Mouse (Mus musculus) CH12.LX (cell line): ENCODE results near the gene Ankfn1. TPM values are rescaled to one million over a fixed set of nuclear protein-coding genes. Genes with fewer than 3 reads are reported as not detected.

Experiments used
- DNase-seq: peaks from one replicate; pipeline ENCODE4 v3.0.0-alpha.2; 2013; ENCODE audit errors: extremely low read depth
- H3K27ac ChIP-seq: 2 replicates; pipeline ENCODE4 v1.5.1; 2012; ENCODE audit warnings: low read depth, mild to moderate bottlenecking, control low read depth, moderate library complexity; ENCODE audit not compliant: insufficient read depth
- H3K27me3 ChIP-seq: replicated peaks from 2 replicates; pipeline ENCODE3; 2012; ENCODE audit warnings: inconsistent platforms
- H3K36me3 ChIP-seq, 2 experiments: replicated peaks in 1 of 2; 2 replicates each; pipeline versions ENCODE3 to v1.6.1; 2012; ENCODE audit warnings: inconsistent platforms in 1 of 2, low read length in 1 of 2, mild to moderate bottlenecking in 1 of 2, mixed read lengths in 1 of 2, moderate library complexity in 1 of 2; ENCODE audit not compliant: control insufficient read depth in 1 of 2, insufficient read depth in 1 of 2
- H3K4me1 ChIP-seq, 2 experiments: 2 replicates each; pipeline ENCODE4 v1.6.1; 2012; ENCODE audit warnings: inconsistent platforms in 1 of 2, moderate library complexity in 1 of 2; ENCODE audit not compliant: insufficient read depth in 2 of 2, control insufficient read depth in 1 of 2
- H3K4me2 ChIP-seq: 2 replicates; pipeline ENCODE4 v1.6.1; 2012; ENCODE audit warnings: low read depth, mild to moderate bottlenecking, control low read depth; ENCODE audit not compliant: poor library complexity, insufficient read depth, severe bottlenecking
- H3K4me3 ChIP-seq, 3 experiments: fragments of 150-350 bp in 1 of 3; sonication (generic) in 1 of 3; replicated peaks in 1 of 3; 2 replicates each; pipeline versions ENCODE3 to v1.5.1; 2011 to 2012; ENCODE audit warnings: low read depth in 2 of 3, low read length in 2 of 3, mild to moderate bottlenecking in 2 of 3, moderate library complexity in 2 of 3, control low read depth in 1 of 3, improper control_type of control experiment in 1 of 3, inconsistent platforms in 1 of 3, mixed read lengths in 1 of 3; ENCODE audit not compliant: poor library complexity in 1 of 3
- H3K79me2 ChIP-seq: replicated peaks from 2 replicates; pipeline ENCODE4 v1.6.1; 2012; ENCODE audit warnings: mild to moderate bottlenecking, moderate library complexity; ENCODE audit not compliant: control insufficient read depth, poor library complexity, insufficient read depth, severe bottlenecking; ENCODE audit errors: extremely low read depth
- H3K9ac ChIP-seq: 2 replicates; pipeline ENCODE4 v1.6.1; 2012; ENCODE audit warnings: low read depth, mild to moderate bottlenecking, control low read depth, moderate library complexity; ENCODE audit not compliant: insufficient read depth
- H3K9me3 ChIP-seq: replicated peaks from 2 replicates; pipeline ENCODE3; 2012; ENCODE audit warnings: low read length, inconsistent platforms, mixed read lengths
- BHLHE40 ChIP-seq: IDR thresholded peaks from 2 replicates; pipeline ENCODE4 v1.6.1; 2011; ENCODE audit warnings: mild to moderate bottlenecking, low read depth, low read length, improper control_type of control experiment
- CHD2 ChIP-seq: IDR thresholded peaks from 2 replicates; pipeline ENCODE4 v1.6.1; 2011; ENCODE audit warnings: low read length, improper control_type of control experiment
- CTCF ChIP-seq, 2 experiments: IDR thresholded peaks in 1 of 2; conservative IDR thresholded peaks in 1 of 2; 2 replicates each; pipeline ENCODE4 v1.5.1; 2011 to 2012; ENCODE audit warnings: low read depth in 2 of 2, low read length in 2 of 2, improper control_type of control experiment in 1 of 2, inconsistent platforms in 1 of 2, mild to moderate bottlenecking in 1 of 2, moderate library complexity in 1 of 2
- E2F4 ChIP-seq: IDR thresholded peaks from 2 replicates; pipeline ENCODE4 v1.6.1; 2011; ENCODE audit warnings: low read depth, low read length, improper control_type of control experiment; ENCODE audit not compliant: insufficient replicate concordance
- ELF1 ChIP-seq: IDR thresholded peaks from 2 replicates; pipeline ENCODE4 v1.6.1; 2014; ENCODE audit warnings: low read depth, mild to moderate bottlenecking, inconsistent platforms, low read length, improper control_type of control experiment
- IRF4 ChIP-seq: IDR thresholded peaks from 2 replicates; pipeline ENCODE4 v1.6.1; 2014; ENCODE audit warnings: low read depth, mild to moderate bottlenecking, inconsistent platforms, low read length, improper control_type of control experiment
- JUN ChIP-seq: IDR thresholded peaks from 2 replicates; pipeline ENCODE4 v1.6.1; 2011; ENCODE audit warnings: low read depth, mild to moderate bottlenecking, low read length, improper control_type of control experiment, moderate library complexity; ENCODE audit not compliant: insufficient read depth
- JUND ChIP-seq: conservative IDR thresholded peaks from 2 replicates; pipeline ENCODE4 v1.6.1; 2011; ENCODE audit warnings: low read depth, low read length, improper control_type of control experiment
- MAFK ChIP-seq: IDR thresholded peaks from 2 replicates; pipeline ENCODE4 v1.6.1; 2011; ENCODE audit warnings: low read length, improper control_type of control experiment; ENCODE audit not compliant: insufficient replicate concordance
- MAZ ChIP-seq: IDR thresholded peaks from 2 replicates; pipeline ENCODE4 v1.6.1; 2012; ENCODE audit warnings: low read depth, mild to moderate bottlenecking, inconsistent platforms, low read length, improper control_type of control experiment, moderate library complexity
- MYC ChIP-seq: IDR thresholded peaks from 2 replicates; pipeline ENCODE4 v1.6.1; 2011; ENCODE audit warnings: low read depth, mild to moderate bottlenecking, improper control_type of control experiment, low read length
- NELFE ChIP-seq: IDR thresholded peaks from 2 replicates; pipeline ENCODE4 v1.6.1; 2011; ENCODE audit warnings: low read depth, low read length, improper control_type of control experiment
- NRF1 ChIP-seq: IDR thresholded peaks from 2 replicates; pipeline ENCODE4 v1.6.1; 2014; ENCODE audit warnings: low read depth, mild to moderate bottlenecking, inconsistent platforms, low read length, improper control_type of control experiment, moderate library complexity
- POLR2AphosphoS2 ChIP-seq: IDR thresholded peaks from 2 replicates; pipeline ENCODE4 v1.6.1; 2011; ENCODE audit warnings: low read depth, low read length, improper control_type of control experiment
- SIN3A ChIP-seq: IDR thresholded peaks from 2 replicates; pipeline ENCODE4 v1.6.1; 2012; ENCODE audit warnings: low read length, improper control_type of control experiment, inconsistent platforms
- SMC3 ChIP-seq: IDR thresholded peaks from 2 replicates; pipeline ENCODE4 v1.6.1; 2011; ENCODE audit warnings: low read depth, low read length, improper control_type of control experiment
- TBP ChIP-seq: conservative IDR thresholded peaks from 2 replicates; pipeline ENCODE4 v1.6.1; 2011; ENCODE audit warnings: low read depth, low read length, improper control_type of control experiment
- USF1 ChIP-seq: IDR thresholded peaks from 2 replicates; pipeline ENCODE4 v1.6.1; 2014; ENCODE audit warnings: low read depth, mild to moderate bottlenecking, inconsistent platforms, low read length, improper control_type of control experiment
- ZKSCAN1 ChIP-seq: IDR thresholded peaks from 2 replicates; pipeline ENCODE4 v1.6.1; 2012; ENCODE audit warnings: low read depth, inconsistent platforms, low read length, improper control_type of control experiment, borderline replicate concordance
- ZMIZ1 ChIP-seq: IDR thresholded peaks from 2 replicates; pipeline ENCODE4 v1.6.1; 2012; ENCODE audit warnings: low read depth, mild to moderate bottlenecking, inconsistent platforms, low read length, improper control_type of control experiment
- ZNF384 ChIP-seq: IDR thresholded peaks from 2 replicates; pipeline ENCODE4 v1.6.1; 2012; ENCODE audit warnings: low read depth, low read length, improper control_type of control experiment, inconsistent platforms
- dilution Hi-C: fragments of 300-500 bp; cut with MboI; formaldehyde crosslinking; loops from 2 replicates; pipeline ENCODE4 v1.14.3; 2020; ENCODE audit warnings: low sequenced_read_pairs; ENCODE audit not compliant: extremely low pct_unique_long_range_greater_than_20kb, extremely low pct_ligation_motif_present
- in situ Hi-C: fragments of 300-500 bp; cut with MboI; formaldehyde crosslinking; loops from 3 replicates; pipeline ENCODE4 v1.14.3; 2019; ENCODE audit warnings: low sequenced_read_pairs, low pct_ligation_motif_present, low pct_unique_long_range_greater_than_20kb, mixed read lengths
- polyA plus RNA-seq: library from polyadenylated mRNA; unstranded; fragments of >175 nt; gene quantifications from 2 replicates; pipeline ENCODE4 v1.2.1, GENCODE M21; 2012; ENCODE audit warnings: low read depth; ENCODE audit not compliant: insufficient read length
- total RNA-seq, 2 experiments: library from RNA; depleted of rRNA; stranded (reverse); fragments of 300-350 nt in 1 of 2; fragments of >200 nt in 1 of 2; gene quantifications; 2 replicates each; pipeline ENCODE4 v1.2.3; 2012 to 2014

Ankfn1 gene
- total and polyA plus RNA-seq, 3 experiments, result not detected

GRCm38 (mm10) chr11:89447477-89447876 lies 330.0 kb downstream of the Ankfn1 start:
- peaks cover 11% of the 10 kb centered on the region for H3K27me3 ChIP-seq
- dilution Hi-C loops (no loop called here), in situ Hi-C loops (no loop called here)
- no peaks in the 10 kb centered on the region for H3K36me3 ChIP-seq
- no peaks in the 10 kb centered on the region for H3K4me1 ChIP-seq
- DNase-seq, result no peak
- no peak overlapping the region for H3K4me2 ChIP-seq
- H3K27ac ChIP-seq, result no peak overlapping the region
- TF ChIP-seq ZNF384, result no peak
- TF ChIP-seq USF1, result no peak
- no peak for TF ChIP-seq CHD2
- TF ChIP-seq JUND, result no peak
- TF ChIP-seq MAZ, result no peak
- no peak for TF ChIP-seq POLR2AphosphoS2
- no peak for TF ChIP-seq CTCF (conservative IDR thresholded peaks at IDR 0.05 in 1 of 2, IDR thresholded peaks at IDR 0.05 in 1 of 2; ENCODE audit: low read depth in 2 of 2, low read length in 2 of 2)
- TF ChIP-seq NELFE, result no peak
- no peak for TF ChIP-seq TBP
- no peak for TF ChIP-seq NRF1
- no peak for TF ChIP-seq IRF4
- TF ChIP-seq MYC, result no peak
- TF ChIP-seq MAFK, result no peak
- TF ChIP-seq SIN3A, result no peak
- no peak for TF ChIP-seq E2F4
- no peaks in the 10 kb centered on the region for H3K9me3 ChIP-seq
- H3K4me3 ChIP-seq, result no peak overlapping the region
- no peaks in the 10 kb centered on the region for H3K79me2 ChIP-seq
- H3K9ac ChIP-seq, result no peak overlapping the region

- no peak for DNase-seq
- H3K27me3 ChIP-seq, result peaks cover 5% of the 10 kb centered on the region
- no peak overlapping the region for H3K27ac ChIP-seq
- no peak overlapping the region for H3K4me3 ChIP-seq
- no peaks in the 10 kb centered on the region for H3K79me2 ChIP-seq
- no peaks in the 10 kb centered on the region for H3K9me3 ChIP-seq
- in situ Hi-C loops (no loop called here), dilution Hi-C loops (no loop called here)
- TF ChIP-seq ZMIZ1, result no peak
- no peak for TF ChIP-seq ELF1
- no peak for TF ChIP-seq ZKSCAN1
- TF ChIP-seq CTCF (conservative IDR thresholded peaks at IDR 0.05 in 1 of 2, IDR thresholded peaks at IDR 0.05 in 1 of 2; ENCODE audit: low read depth in 2 of 2, low read length in 2 of 2), result no peak
- no peak for TF ChIP-seq BHLHE40
- TF ChIP-seq NRF1, result no peak
- TF ChIP-seq SIN3A, result no peak
- no peak for TF ChIP-seq SMC3
- no peak for TF ChIP-seq JUN
- H3K36me3 ChIP-seq, result no peaks in the 10 kb centered on the region
- H3K4me2 ChIP-seq, result no peak overlapping the region
- H3K9ac ChIP-seq, result no peak overlapping the region
- H3K4me1 ChIP-seq, result no peaks in the 10 kb centered on the region
These were observed 336.9 kb downstream of the Ankfn1 start for GRCm38 (mm10) chr11:89440566-89440965.
